9 mouse cellular contexts compared by ENCODE assay signal in genomic region chr14:118750505-118751192, GRCm38 (mm10). TPM values are rescaled to one million over a fixed set of nuclear protein-coding genes. Genes with fewer than 3 reads are reported as not detected.
DNase-seq lines count a peak whose midpoint lies in the region; ATAC-seq and TF ChIP-seq lines count a peak whose summit lies in the region.
"Had no signal": no experiment of that assay in that cellular context is flagged by ENCODE, and none has a peak within 500 bp of the region (broad histone marks: within the 10 kb centered on the region; RNA-seq: fewer than 3 reads in every experiment).

No protein-coding gene starts in this region.

- no peaks in the 10 kb centered on the region for H3K27me3 ChIP-seq in lung, embryonic 15.5 days
- H3K27me3 ChIP-seq in intestine, embryonic 16.5 days (replicated peaks; ENCODE audit: control insufficient read depth, insufficient read depth, low read length) = no peaks in the 10 kb centered on the region
- no peaks in the 10 kb centered on the region for H3K27me3 ChIP-seq in stomach, embryonic 14.5 days (ENCODE audit: control insufficient read depth, insufficient read depth, low read length)
- H3K27me3 ChIP-seq in forebrain, postnatal 0 days (ENCODE audit: insufficient read depth, low read length) = no peaks in the 10 kb centered on the region

- no peak for DNase-seq in lung, postnatal 36 days
- DNase-seq in ZHBTc4 (ENCODE audit: low read depth, low spot score) = peak; percentile 68
- no peak for DNase-seq in neural tube, embryonic 10.5 days (ENCODE audit: extremely low spot score, low spot score)
- DNase-seq in forebrain, postnatal 0 days = no peak
- DNase-seq: cerebellum, adult 8-10 months; lung, adult 18-20 months had no signal

- H3K9me3 ChIP-seq in lung, embryonic 15.5 days = no peaks in the 10 kb centered on the region
- H3K9me3 ChIP-seq in intestine, embryonic 16.5 days (ENCODE audit: control insufficient read depth, low read length) = no peaks in the 10 kb centered on the region
- H3K9me3 ChIP-seq in stomach, embryonic 14.5 days (ENCODE audit: control insufficient read depth, low read depth, low read length) = no peaks in the 10 kb centered on the region
- no peaks in the 10 kb centered on the region for H3K9me3 ChIP-seq in forebrain, postnatal 0 days (ENCODE audit: low read length)

- no peak overlapping the region for H3K9ac ChIP-seq in lung, embryonic 15.5 days
- no peak overlapping the region for H3K9ac ChIP-seq in intestine, embryonic 16.5 days (ENCODE audit: low read depth, low read length)
- H3K9ac ChIP-seq in stomach, embryonic 14.5 days (replicated peaks; ENCODE audit: low read depth, low read length) = no peak overlapping the region
- H3K9ac ChIP-seq in forebrain, postnatal 0 days = no peak overlapping the region

- H3K4me1 ChIP-seq in lung, embryonic 15.5 days = no peaks in the 10 kb centered on the region
- peaks cover 3% of the 10 kb centered on the region; the same call in 1 of the 2 replicates for H3K4me1 ChIP-seq in intestine, embryonic 16.5 days (ENCODE audit: control insufficient read depth, insufficient read depth, low read length)
- no peaks in the 10 kb centered on the region for H3K4me1 ChIP-seq in stomach, embryonic 14.5 days (ENCODE audit: control insufficient read depth, insufficient read depth, low read length)
- no peaks in the 10 kb centered on the region for H3K4me1 ChIP-seq in forebrain, postnatal 0 days (ENCODE audit: insufficient read depth)

- H3K27ac ChIP-seq in lung, embryonic 15.5 days = no peak overlapping the region
- no peak overlapping the region for H3K27ac ChIP-seq in intestine, embryonic 16.5 days (ENCODE audit: low read length)
- no peak overlapping the region for H3K27ac ChIP-seq in stomach, embryonic 14.5 days (ENCODE audit: low read length)
- no peak overlapping the region for H3K27ac ChIP-seq in forebrain, postnatal 0 days (ENCODE audit: low read depth, low read length)

- no peak for TF ChIP-seq CTCF in forebrain, postnatal 0 days (IDR thresholded peaks at IDR 0.05; ENCODE audit: low read depth)

- peak; percentile 46; the same call in 1 of the 2 replicates for ATAC-seq in lung, embryonic 15.5 days (ENCODE audit: borderline replicate concordance, extremely low read depth, low FRiP score, low TSS enrichment)
- peak; percentile 19; the same call in 1 of the 2 replicates for ATAC-seq in intestine, embryonic 16.5 days
- ATAC-seq in stomach, embryonic 14.5 days (ENCODE audit: insufficient number of reproducible peaks, insufficient read depth, low FRiP score, low read depth) = peak; percentile 43; the same call in 1 of the 2 replicates
- no peak for ATAC-seq in forebrain, postnatal 0 days

- H3K4me2 ChIP-seq in lung, embryonic 15.5 days = no peak overlapping the region
- no peak overlapping the region for H3K4me2 ChIP-seq in intestine, embryonic 16.5 days (ENCODE audit: low read depth, low read length)
- H3K4me2 ChIP-seq in stomach, embryonic 14.5 days (replicated peaks; ENCODE audit: low read depth, low read length) = no peak overlapping the region
- H3K4me2 ChIP-seq in forebrain, postnatal 0 days (ENCODE audit: low read depth) = no peak overlapping the region

- no peaks in the 10 kb centered on the region for H3K36me3 ChIP-seq in lung, embryonic 15.5 days
- H3K36me3 ChIP-seq in intestine, embryonic 16.5 days (ENCODE audit: control insufficient read depth, insufficient read depth, low read length) = no peaks in the 10 kb centered on the region
- no peaks in the 10 kb centered on the region for H3K36me3 ChIP-seq in stomach, embryonic 14.5 days (ENCODE audit: control insufficient read depth, insufficient read depth, low read length)
- H3K36me3 ChIP-seq in forebrain, postnatal 0 days (ENCODE audit: insufficient read depth) = no peaks in the 10 kb centered on the region

- WGBS in lung, embryonic 15.5 days = 80% methylated on average over 6 of the region's 6 CpGs
- WGBS in intestine, embryonic 16.5 days = 78% methylated on average over 6 of the region's 6 CpGs
- 77% methylated on average over 6 of the region's 6 CpGs for WGBS in stomach, embryonic 14.5 days
- WGBS in forebrain, postnatal 0 days = 92% methylated on average over 6 of the region's 6 CpGs

- no peak overlapping the region for H3K4me3 ChIP-seq in lung, embryonic 15.5 days
- H3K4me3 ChIP-seq in intestine, embryonic 16.5 days (ENCODE audit: low read length) = no peak overlapping the region
- no peak overlapping the region for H3K4me3 ChIP-seq in stomach, embryonic 14.5 days (ENCODE audit: low read depth, low read length)
- no peak overlapping the region for H3K4me3 ChIP-seq in forebrain, postnatal 0 days (ENCODE audit: low read depth, low read length)

RNA-seq across cellular contexts. Expression of gene Cldn10, which starts 37.1 kb away (rescaled TPM):
- 72.3 and 73.8 TPM in 2 replicates for polyA plus RNA-seq in lung, embryonic 15.5 days (2015; fragmentation: Nextera tagmentation; extraction: Ambion mirVana)
- polyA plus RNA-seq in intestine, embryonic 16.5 days (2015; fragmentation: Nextera tagmentation; extraction: Ambion mirVana) = 21.1 and 23.1 TPM in 2 replicates
- 14.2 and 20.4 TPM in 2 replicates for polyA plus RNA-seq in stomach, embryonic 14.5 days (2014; fragmentation: Nextera tagmentation; extraction: Ambion mirVana)
- total RNA-seq in forebrain, postnatal 0 days (2014; rRNA removed) = 2.4 and 3.1 TPM in 2 replicates
- 7.2 and 11.3 TPM in 2 replicates for polyA plus RNA-seq in forebrain, postnatal 0 days (2015; fragmentation: Nextera tagmentation; extraction: Ambion mirVana)

RNA-seq across cellular contexts. Expression of gene Abcc4, which starts 44.6 kb away (rescaled TPM):
- 2.0 and 2.3 TPM in 2 replicates for polyA plus RNA-seq in lung, embryonic 15.5 days (2015; fragmentation: Nextera tagmentation; extraction: Ambion mirVana)
- 1.8 and 2.0 TPM in 2 replicates for polyA plus RNA-seq in intestine, embryonic 16.5 days (2015; fragmentation: Nextera tagmentation; extraction: Ambion mirVana)
- 5.0 and 5.6 TPM in 2 replicates for polyA plus RNA-seq in stomach, embryonic 14.5 days (2014; fragmentation: Nextera tagmentation; extraction: Ambion mirVana)
- 1.7 and 4.1 TPM in 2 replicates for total RNA-seq in forebrain, postnatal 0 days (2014; rRNA removed)
- polyA plus RNA-seq in forebrain, postnatal 0 days (2015; fragmentation: Nextera tagmentation; extraction: Ambion mirVana) = 1.2 and 2.0 TPM in 2 replicates
